ENCODE assay signal across 10 mouse cellular contexts in genomic region chr4:135832070-135832469, GRCm38 (mm10). TPM values are rescaled to one million over a fixed set of nuclear protein-coding genes. Genes with fewer than 3 reads are reported as not detected.
DNase-seq lines count a peak whose midpoint lies in the region; ATAC-seq and TF ChIP-seq lines count a peak whose summit lies in the region.
"Had no signal": no experiment of that assay in that cellular context is flagged by ENCODE, and none has a peak within 500 bp of the region (broad histone marks: within the 10 kb centered on the region; RNA-seq: fewer than 3 reads in every experiment).

No protein-coding gene starts in this region.

- H3K4me3 ChIP-seq in forebrain, embryonic 15.5 days = no peak overlapping the region
- H3K4me3 ChIP-seq in forebrain, embryonic 16.5 days (replicated peaks; ENCODE audit: low read length) = no peak overlapping the region
- no peak overlapping the region for H3K4me3 ChIP-seq in layer of hippocampus, adult 2 months
- H3K4me3 ChIP-seq: hindbrain, embryonic 15.5 days had no signal

- no peak for DNase-seq in layer of hippocampus, adult 2 months (ENCODE audit: low spot score in 2 of 2)
- DNase-seq in layer of hippocampus, adult 9-11 months = no peak
- peak; percentile 57 to 66 for DNase-seq in kidney, adult 8-10 months
- peak; percentile 71 for DNase-seq in lung, postnatal 10 days
- no peak for DNase-seq in thymus, postnatal 25 days
- DNase-seq: B cell, adult 2 months had no signal

- no peak overlapping the region for H3K9ac ChIP-seq in forebrain, embryonic 15.5 days (replicated peaks)
- H3K9ac ChIP-seq in forebrain, embryonic 16.5 days (replicated peaks; ENCODE audit: low read depth, low read length) = no peak overlapping the region
- H3K9ac ChIP-seq: hindbrain, embryonic 15.5 days had no signal

- H3K4me2 ChIP-seq in forebrain, embryonic 15.5 days (replicated peaks) = no peak overlapping the region
- H3K4me2 ChIP-seq in forebrain, embryonic 16.5 days (ENCODE audit: low read length) = no peak overlapping the region
- H3K4me2 ChIP-seq: hindbrain, embryonic 15.5 days had no signal

- TF ChIP-seq CTCF in layer of hippocampus, adult 2 months (conservative IDR thresholded peaks at IDR 0.05) = no peak

- 0 out of 2 replicates have a peak overlapping the region, but pooled peaks have one; percentile 35 for H3K27ac ChIP-seq in forebrain, embryonic 15.5 days (replicated peaks)
- no peak overlapping the region for H3K27ac ChIP-seq in forebrain, embryonic 16.5 days (ENCODE audit: low read length)
- H3K27ac ChIP-seq in layer of hippocampus, adult 2 months = peak overlapping the region; percentile 80
- H3K27ac ChIP-seq: hindbrain, embryonic 15.5 days had no signal

- 76% methylated on average over 11 of the region's 11 CpGs for WGBS in forebrain, embryonic 15.5 days
- 65% methylated on average over 11 of the region's 11 CpGs for WGBS in forebrain, embryonic 16.5 days

- no peaks in the 10 kb centered on the region for H3K9me3 ChIP-seq in forebrain, embryonic 15.5 days
- no peaks in the 10 kb centered on the region for H3K9me3 ChIP-seq in forebrain, embryonic 16.5 days (ENCODE audit: control insufficient read depth, low read length)
- H3K9me3 ChIP-seq: hindbrain, embryonic 15.5 days had no signal

- no peaks in the 10 kb centered on the region for H3K27me3 ChIP-seq in forebrain, embryonic 15.5 days
- no peaks in the 10 kb centered on the region for H3K27me3 ChIP-seq in forebrain, embryonic 16.5 days (replicated peaks; ENCODE audit: control insufficient read depth, insufficient read depth, low read length)
- H3K27me3 ChIP-seq: hindbrain, embryonic 15.5 days had no signal

- H3K4me1 ChIP-seq in forebrain, embryonic 15.5 days = peaks cover 30% of the 10 kb centered on the region
- H3K4me1 ChIP-seq in forebrain, embryonic 16.5 days (replicated peaks; ENCODE audit: control insufficient read depth, insufficient read depth, low read length) = peaks cover 22% of the 10 kb centered on the region

- no peak for ATAC-seq in forebrain, embryonic 15.5 days (replicated peaks)
- no peak for ATAC-seq in forebrain, embryonic 16.5 days
- ATAC-seq in erythroblast, adult 5-6 weeks (replicated peaks; ENCODE audit: low FRiP score, poor library complexity, severe bottlenecking) = no peak

- H3K36me3 ChIP-seq in forebrain, embryonic 15.5 days = no peaks in the 10 kb centered on the region
- no peaks in the 10 kb centered on the region for H3K36me3 ChIP-seq in forebrain, embryonic 16.5 days (ENCODE audit: control insufficient read depth, insufficient read depth)
- H3K36me3 ChIP-seq: hindbrain, embryonic 15.5 days had no signal

RNA-seq across cellular contexts. Expression of gene Srsf10, which starts 23.5 kb away (rescaled TPM):
- polyA plus RNA-seq in forebrain, embryonic 15.5 days (2015; fragmentation: Nextera tagmentation; extraction: Ambion mirVana) = 257 and 272 TPM in 2 replicates
- 253 and 294 TPM in 2 replicates for polyA plus RNA-seq in forebrain, embryonic 16.5 days (2015; fragmentation: Nextera tagmentation; extraction: Ambion mirVana)
- 10 to 100 TPM; 82.6 to 94.2 TPM for total RNA-seq in layer of hippocampus, adult 2 months (2021)
- total RNA-seq in erythroblast, adult 5-6 weeks (2015; ENCODE audit: low replicate concordance) = 116 and 151 TPM in 2 replicates
- total RNA-seq in erythroblast, adult 5-6 weeks (2017; ENCODE audit: low replicate concordance) = 176 and 297 TPM in 2 replicates

RNA-seq across cellular contexts. Expression of gene Pnrc2, which starts 41.6 kb away (rescaled TPM):
- polyA plus RNA-seq in forebrain, embryonic 15.5 days (2015; fragmentation: Nextera tagmentation; extraction: Ambion mirVana) = 131 and 134 TPM in 2 replicates
- 120 and 140 TPM in 2 replicates for polyA plus RNA-seq in forebrain, embryonic 16.5 days (2015; fragmentation: Nextera tagmentation; extraction: Ambion mirVana)
- total RNA-seq in layer of hippocampus, adult 2 months (2021) = 10 to 100 TPM; 52.7 to 54.8 TPM
- total RNA-seq in erythroblast, adult 5-6 weeks (2015; ENCODE audit: low replicate concordance) = 81.7 and 106 TPM in 2 replicates
- total RNA-seq in erythroblast, adult 5-6 weeks (2017; ENCODE audit: low replicate concordance) = 106 and 135 TPM in 2 replicates

Comparison
In these comparisons a context has a peak if more than half of its experiments do, and no peak if none do; other contexts are left out.
1. DNase-seq: peak in kidney, adult 8-10 months (2 of 2) and lung, postnatal 10 days (single experiment); none in layer of hippocampus, adult 2 months (0 of 2), layer of hippocampus, adult 9-11 months (single experiment) and thymus, postnatal 25 days (single experiment).